10 mouse cellular contexts compared by ENCODE assay signal in the genomic region with DNA sequence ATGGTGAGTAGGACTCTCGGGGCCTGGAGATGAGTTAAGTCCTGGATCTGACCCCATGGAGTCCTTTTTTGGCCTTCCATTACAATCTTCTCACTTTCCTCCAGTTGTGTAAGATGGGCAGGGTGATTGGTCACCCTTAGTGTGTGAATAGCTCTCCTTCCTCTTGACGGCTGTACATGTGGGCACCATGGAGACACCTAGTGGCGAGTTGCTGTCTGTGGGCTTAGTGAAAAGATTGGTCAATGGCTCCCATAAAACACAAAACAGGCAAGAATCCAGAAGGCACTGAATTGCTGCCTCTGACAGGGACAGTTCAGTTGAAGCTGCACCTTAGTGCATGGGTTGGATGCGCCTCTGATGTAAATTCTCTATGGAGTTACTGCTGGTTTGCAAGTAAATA. TPM values are rescaled to one million over a fixed set of nuclear protein-coding genes. Genes with fewer than 3 reads are reported as not detected.
DNase-seq lines count a peak whose midpoint lies in the region; ATAC-seq and TF ChIP-seq lines count a peak whose summit lies in the region.
"Had no signal": no experiment of that assay in that cellular context is flagged by ENCODE, and none has a peak within 500 bp of the region (broad histone marks: within the 10 kb centered on the region; RNA-seq: fewer than 3 reads in every experiment).

No protein-coding gene starts in this region.

- H3K36me3 ChIP-seq in spleen, adult 2 months (ENCODE audit: control insufficient read depth, insufficient read depth, low read length) = no peaks in the 10 kb centered on the region
- H3K36me3 ChIP-seq in forebrain, embryonic 13.5 days (ENCODE audit: poor library complexity, severe bottlenecking) = no peaks in the 10 kb centered on the region
- no peaks in the 10 kb centered on the region for H3K36me3 ChIP-seq in hindbrain, embryonic 13.5 days
- H3K36me3 ChIP-seq in midbrain, embryonic 10.5 days = no peaks in the 10 kb centered on the region
- H3K36me3 ChIP-seq: embryonic facial prominence, embryonic 13.5 days had no signal

- TF ChIP-seq CTCF in spleen, adult 2 months (IDR thresholded peaks at IDR 0.05; ENCODE audit: extremely low read depth, insufficient read depth, insufficient read length, insufficient replicate concordance) = peak; percentile 31; the same call in 1 of the 2 replicates
- peak; percentile 89 for TF ChIP-seq CTCF in brain, embryonic 14.5 days (IDR thresholded peaks at IDR 0.05; ENCODE audit: borderline replicate concordance, extremely low read depth, insufficient read depth, insufficient read length)

- no peak overlapping the region for H3K4me3 ChIP-seq in spleen, adult 2 months (ENCODE audit: extremely low read depth, insufficient read depth, insufficient read length)
- no peak overlapping the region for H3K4me3 ChIP-seq in forebrain, embryonic 13.5 days
- no peak overlapping the region for H3K4me3 ChIP-seq in hindbrain, embryonic 13.5 days
- H3K4me3 ChIP-seq in midbrain, embryonic 10.5 days = no peak overlapping the region
- H3K4me3 ChIP-seq: embryonic facial prominence, embryonic 13.5 days; myocyte had no signal

- H3K4me2 ChIP-seq in forebrain, embryonic 13.5 days = no peak overlapping the region
- no peak overlapping the region for H3K4me2 ChIP-seq in hindbrain, embryonic 13.5 days
- H3K4me2 ChIP-seq: embryonic facial prominence, embryonic 13.5 days had no signal

- H3K9me3 ChIP-seq in forebrain, embryonic 13.5 days (replicated peaks) = no peaks in the 10 kb centered on the region
- no peaks in the 10 kb centered on the region for H3K9me3 ChIP-seq in hindbrain, embryonic 13.5 days
- no peaks in the 10 kb centered on the region for H3K9me3 ChIP-seq in midbrain, embryonic 10.5 days (replicated peaks)
- H3K9me3 ChIP-seq: embryonic facial prominence, embryonic 13.5 days had no signal

- WGBS in spleen, adult 2 months = 20% methylated on average over 4 of the region's 4 CpGs
- 24% methylated on average over 4 of the region's 4 CpGs for WGBS in forebrain, embryonic 13.5 days
- WGBS in hindbrain, embryonic 13.5 days = 29% methylated on average over 4 of the region's 4 CpGs
- 23% methylated on average over 4 of the region's 4 CpGs for WGBS in midbrain, embryonic 10.5 days

- ATAC-seq in forebrain, embryonic 13.5 days = peak; percentile 63
- ATAC-seq in hindbrain, embryonic 13.5 days (ENCODE audit: low FRiP score) = 0 out of 2 replicates have a peak, but pooled peaks have one; percentile 65

- no peak overlapping the region for H3K9ac ChIP-seq in forebrain, embryonic 13.5 days
- no peak overlapping the region for H3K9ac ChIP-seq in hindbrain, embryonic 13.5 days
- H3K9ac ChIP-seq: embryonic facial prominence, embryonic 13.5 days had no signal

- TF ChIP-seq POLR2A in spleen, adult 2 months (IDR thresholded peaks at IDR 0.05; ENCODE audit: low read depth, low read length) = no peak
- TF ChIP-seq POLR2A in brain, embryonic 14.5 days (IDR thresholded peaks at IDR 0.05; ENCODE audit: borderline replicate concordance, extremely low read depth, insufficient read depth, insufficient read length, poor library complexity, severe bottlenecking) = no peak

- peak in 1 of 2 experiments; percentile 37 for DNase-seq in spleen, adult 2 months (ENCODE audit: low read depth in 1 of 2, low spot score in 2 of 2)
- DNase-seq in spleen, adult 12 weeks (ENCODE audit: low spot score) = no peak
- peak; percentile 86 for DNase-seq in brain, embryonic 14.5 days (ENCODE audit: low read depth)
- peak; percentile 38 for DNase-seq in left cerebral cortex, adult 11 months (ENCODE audit: low spot score)
- peak; percentile 44 for DNase-seq in midbrain, embryonic 10.5 days (ENCODE audit: low spot score)
- DNase-seq in telencephalon, adult 2 months (ENCODE audit: low read depth, low spot score) = peak; percentile 44

- H3K4me1 ChIP-seq in spleen, adult 2 months (ENCODE audit: control insufficient read depth, insufficient read depth, insufficient read length) = no peaks in the 10 kb centered on the region
- H3K4me1 ChIP-seq in forebrain, embryonic 13.5 days = no peaks in the 10 kb centered on the region
- no peaks in the 10 kb centered on the region for H3K4me1 ChIP-seq in hindbrain, embryonic 13.5 days (replicated peaks)
- no peaks in the 10 kb centered on the region for H3K4me1 ChIP-seq in midbrain, embryonic 10.5 days
- H3K4me1 ChIP-seq: embryonic facial prominence, embryonic 13.5 days had no signal

- H3K27me3 ChIP-seq in spleen, adult 2 months (ENCODE audit: control insufficient read depth, insufficient read depth, low read length) = no peaks in the 10 kb centered on the region
- no peaks in the 10 kb centered on the region for H3K27me3 ChIP-seq in forebrain, embryonic 13.5 days
- H3K27me3 ChIP-seq in hindbrain, embryonic 13.5 days = 0 out of 2 replicates have a peak, but pooled peaks cover 4% of the 10 kb centered on the region
- H3K27me3 ChIP-seq in midbrain, embryonic 10.5 days (ENCODE audit: low read depth, poor library complexity, severe bottlenecking) = no peaks in the 10 kb centered on the region

- no peak overlapping the region for H3K27ac ChIP-seq in spleen, adult 2 months (ENCODE audit: insufficient read depth, low read length)
- no peak overlapping the region for H3K27ac ChIP-seq in forebrain, embryonic 13.5 days
- no peak overlapping the region for H3K27ac ChIP-seq in hindbrain, embryonic 13.5 days
- no peak overlapping the region for H3K27ac ChIP-seq in midbrain, embryonic 10.5 days (replicated peaks)
- H3K27ac ChIP-seq: embryonic facial prominence, embryonic 13.5 days had no signal

RNA-seq across cellular contexts. Expression of a gene that starts 33.3 kb away (rescaled TPM):
- 0.09 and 0.12 TPM in 2 replicates for polyA plus RNA-seq in spleen, adult 2 months (2012; rRNA removed)
- 5.6 and 13.4 TPM in 2 replicates for polyA plus RNA-seq in brain, embryonic 14.5 days (2012; rRNA removed)
- polyA plus RNA-seq in forebrain, embryonic 13.5 days (2015; fragmentation: Nextera tagmentation; extraction: Ambion mirVana) = 2.5 and 3.0 TPM in 2 replicates
- polyA plus RNA-seq in hindbrain, embryonic 13.5 days (2015; fragmentation: Nextera tagmentation; extraction: Ambion mirVana) = 9.7 TPM in 2 replicates
- polyA plus RNA-seq in midbrain, embryonic 10.5 days (2016; fragmentation: Nextera tagmentation; extraction: Ambion mirVana) = 0.98 and 2.1 TPM in 2 replicates
- polyA plus RNA-seq: myocyte had no signal

RNA-seq across cellular contexts. Expression of a gene that starts 43.0 kb away (rescaled TPM):
- polyA plus RNA-seq in spleen, adult 2 months (2012; rRNA removed) = 24.0 and 26.4 TPM in 2 replicates
- 139 and 214 TPM in 2 replicates for polyA plus RNA-seq in brain, embryonic 14.5 days (2012; rRNA removed)
- 361 and 370 TPM in 2 replicates for polyA plus RNA-seq in forebrain, embryonic 13.5 days (2015; fragmentation: Nextera tagmentation; extraction: Ambion mirVana)
- polyA plus RNA-seq in hindbrain, embryonic 13.5 days (2015; fragmentation: Nextera tagmentation; extraction: Ambion mirVana) = 434 and 443 TPM in 2 replicates
- polyA plus RNA-seq in midbrain, embryonic 10.5 days (2016; fragmentation: Nextera tagmentation; extraction: Ambion mirVana) = 322 and 331 TPM in 2 replicates
